Mouse (Mus musculus) E14TG2a.4 (cell line): ENCODE results near the gene Atxn10.

Source experiments
- CTCF ChIP-seq: conservative IDR thresholded peaks from 2 replicates; pipeline ENCODE4 v1.5.1; 2014; ENCODE audit warnings: low read length
- NANOG ChIP-seq: IDR thresholded peaks from 2 replicates; pipeline ENCODE4 v1.6.1; 2014; ENCODE audit warnings: borderline replicate concordance, low read length, mixed read lengths
- POU5F1 ChIP-seq: IDR thresholded peaks from 2 replicates; pipeline ENCODE4 v1.6.1; 2014; ENCODE audit warnings: low read length, borderline replicate concordance

- TF ChIP-seq CTCF: no peak
- no peak for TF ChIP-seq NANOG
- TF ChIP-seq POU5F1: no peak
Observed at GRCm38 (mm10) chr15:85342246-85342645, 6.2 kb downstream of the Atxn10 start.
